Mouse (Mus musculus) heart, postnatal 0 days (tissue): Measurements from ENCODE around the gene Vtn. TPM values are rescaled to one million over a fixed set of nuclear protein-coding genes. Genes with fewer than 3 reads are reported as not detected.
A peak's percentile ranks its signal among the peaks of the same experiment; 100 is the strongest.

Experiments used
- ATAC-seq: fragments of 200-750 bp; cut with Nextera tagmentation; 2 replicates; pipeline ENCODE4 v1.8.0; 2017; ENCODE audit warnings: low read depth, moderate number of reproducible peaks, moderate library complexity; ENCODE audit not compliant: insufficient read depth
- DNase-seq: peaks from one replicate; pipeline ENCODE4 v3.0.0-alpha.2; 2016; ENCODE audit warnings: low spot score
- H3K27ac ChIP-seq: fragments of 300-500 bp; sonication (generic); 2 replicates; pipeline ENCODE4 v1.5.1; 2014; ENCODE audit warnings: low read depth, mild to moderate bottlenecking
- H3K27me3 ChIP-seq: fragments of 300-500 bp; sonication (generic); 2 replicates; pipeline ENCODE4 v1.6.1; 2014; ENCODE audit warnings: low read length, mixed read lengths; ENCODE audit not compliant: control insufficient read depth, insufficient read depth
- H3K36me3 ChIP-seq: fragments of 300-500 bp; sonication (generic); replicated peaks from 2 replicates; pipeline ENCODE4 v1.6.1; 2014; ENCODE audit warnings: low read length, mixed read lengths; ENCODE audit not compliant: control insufficient read depth, insufficient read depth
- H3K4me1 ChIP-seq: fragments of 300-500 bp; sonication (generic); 2 replicates; pipeline ENCODE4 v1.6.1; 2014; ENCODE audit warnings: antibody characterized with exemption; ENCODE audit not compliant: control insufficient read depth, insufficient read depth
- H3K4me2 ChIP-seq: fragments of 300-500 bp; sonication (generic); 2 replicates; pipeline ENCODE4 v1.6.1; 2014; ENCODE audit warnings: low read depth, mild to moderate bottlenecking, low read length, moderate library complexity
- H3K4me3 ChIP-seq: fragments of 300-500 bp; sonication (generic); 2 replicates; pipeline ENCODE4 v1.5.1; 2014; ENCODE audit warnings: low read depth, low read length
- H3K9ac ChIP-seq: fragments of 300-500 bp; sonication (generic); replicated peaks from 2 replicates; pipeline ENCODE4 v1.6.1; 2014; ENCODE audit warnings: low read depth, low read length, mixed read lengths
- H3K9me3 ChIP-seq: fragments of 300-500 bp; sonication (generic); replicated peaks from 2 replicates; pipeline ENCODE4 v1.6.1; 2016; ENCODE audit warnings: low read length; ENCODE audit not compliant: control insufficient read depth
- CTCF ChIP-seq: IDR thresholded peaks from 2 replicates; pipeline ENCODE4 v1.5.1; 2016; ENCODE audit warnings: antibody characterized with exemption, control low read depth, low read depth
- EP300 ChIP-seq: IDR thresholded peaks from 2 replicates; pipeline ENCODE4 v1.6.1; 2016; ENCODE audit warnings: antibody characterized with exemption, low read depth
- WGBS: fragments of 180-500 bp; shearing (Covaris S2); extraction: QIAGEN DNeasy Blood & Tissue Kit; methylation state at CpG from one replicate; pipeline ENCODE4 v1.1.7; 2014; 5-methylcytosine and 5-hydroxymethylcytosine counted together
- polyA plus RNA-seq: library from polyadenylated mRNA; unstranded; fragments of >200 nt; fragmentation: Nextera tagmentation; extraction: Ambion mirVana; gene quantifications from 2 replicates; pipeline ENCODE4 v1.2.1, GENCODE M21; 2015
- total RNA-seq: library from RNA; depleted of rRNA; stranded (reverse); fragments of >200 nt; gene quantifications from 2 replicates; pipeline ENCODE4 v1.2.3, GENCODE M21; 2014; ENCODE audit warnings: low replicate concordance

Gene Vtn
- total and polyA plus RNA-seq, 2 experiments from 2014 or later: 0.73 to 2.7 TPM

DNA sequence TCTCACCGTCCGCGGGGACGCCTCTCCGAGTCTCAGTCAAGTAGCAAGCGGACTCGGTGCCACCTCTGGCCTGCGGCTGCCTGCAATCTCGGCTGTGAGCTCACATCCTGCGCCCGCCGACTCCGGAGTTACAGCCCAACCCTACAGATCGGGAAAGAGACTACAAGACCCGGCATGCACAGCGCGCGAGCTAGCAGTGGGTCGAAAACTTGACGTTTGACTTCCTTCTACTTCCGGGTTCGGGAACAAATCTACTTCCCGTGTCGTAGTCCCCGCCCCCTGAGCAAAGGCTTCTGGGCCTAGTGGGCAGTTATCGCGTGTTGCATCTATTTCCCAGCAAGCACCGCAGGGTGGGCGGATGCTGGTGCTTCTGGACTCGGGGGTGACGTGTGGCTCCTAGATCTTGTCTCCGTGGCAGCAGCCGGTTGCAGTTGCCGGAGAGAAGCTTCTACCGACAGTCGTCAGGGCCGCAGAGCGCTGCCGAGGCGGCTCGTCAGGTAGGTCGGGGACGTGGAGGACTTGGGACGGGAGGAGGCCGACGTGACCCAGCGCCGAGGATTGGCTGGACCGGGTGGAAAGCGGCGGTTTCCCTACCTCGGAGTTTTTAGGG is 37.3 kb downstream of the Vtn start, which contains the start of the genes Tnfaip1 and Ift20:
Tnfaip1 (minus strand) TSS at position 253 of the 610 bp plus-strand sequence.
Ift20 (plus strand) TSS at position 282 of the 610 bp plus-strand sequence.
- Histone ChIP-seq H3K4me1 (peaks cover 24% of the 10 kb centered on the region), H3K9ac (peak within 1 kb of the TSS; percentile 76), H3K36me3 (peaks cover 34% of the 10 kb centered on the region), H3K27me3 (no peaks in the 10 kb centered on the region), H3K4me3 (peak within 1 kb of the TSS; percentile 82), H3K27ac (peak within 1 kb of the TSS; percentile 92), H3K9me3 (no peaks in the 10 kb centered on the region), H3K4me2 (peak within 1 kb of the TSS; percentile 83)
- DNase-seq (peak; percentile 100), ATAC-seq (peak; percentile 96)
- TF ChIP-seq EP300 (0 out of 2 replicates have a peak, but pooled peaks have one; percentile 52), CTCF (no peak)
- WGBS: under 1% methylated on average over 52 of the region's 52 CpGs

DNA sequence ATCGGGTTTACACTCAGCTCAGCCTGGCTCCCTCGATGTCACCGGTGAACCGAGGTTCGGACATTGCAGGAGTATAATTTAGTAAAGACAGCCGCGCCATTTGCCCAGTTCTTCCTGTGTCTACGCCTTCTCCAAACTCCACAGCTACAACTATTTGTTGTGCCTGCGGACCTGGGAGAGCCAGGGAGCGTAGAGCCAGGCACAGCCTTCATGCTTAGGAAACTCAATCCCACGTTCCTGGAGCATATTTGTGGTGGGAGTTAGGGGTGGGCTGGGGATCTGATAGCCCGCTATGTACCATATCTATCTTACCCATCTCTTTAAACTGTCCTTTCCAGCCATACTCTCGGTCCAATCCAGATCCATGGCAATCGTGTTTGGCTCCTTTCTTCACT is 37.8 kb downstream of the Vtn start:
- WGBS: 1% methylated on average over 14 of the region's 14 CpGs
- Histone ChIP-seq H3K27me3 (no peaks in the 10 kb centered on the region), H3K9ac (peak overlapping the region; percentile 76), H3K27ac (peak overlapping the region; percentile 92), H3K4me1 (peaks cover 24% of the 10 kb centered on the region), H3K4me2 (peak overlapping the region; percentile 78), H3K4me3 (peak overlapping the region; percentile 82), H3K9me3 (no peaks in the 10 kb centered on the region), H3K36me3 (peaks cover 37% of the 10 kb centered on the region)
- TF ChIP-seq EP300 (no peak), CTCF (no peak)
- no peak for ATAC-seq
- no peak for DNase-seq

DNA sequence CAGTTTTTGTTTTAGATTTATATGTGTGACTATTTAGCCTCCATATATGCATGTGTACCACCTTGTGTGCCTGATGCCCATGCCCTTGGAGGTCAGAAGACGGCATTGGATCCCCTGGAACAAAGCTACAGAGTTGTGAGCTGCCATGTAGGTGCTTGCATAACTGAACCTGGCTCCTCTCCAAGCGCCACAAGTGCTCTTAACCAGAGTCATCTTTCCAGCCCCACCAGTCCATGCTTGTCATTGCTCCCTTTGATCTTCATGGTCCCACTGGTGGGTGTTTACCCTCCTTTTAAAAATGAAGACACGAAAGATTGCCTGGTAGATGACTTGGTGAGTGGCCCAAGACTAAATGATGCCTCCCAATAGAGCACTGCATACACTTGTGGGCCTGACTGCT is 41.5 kb downstream of the Vtn start:
- Histone ChIP-seq H3K9me3 (no peaks in the 10 kb centered on the region), H3K4me1 (peaks cover 15% of the 10 kb centered on the region; the same call in 1 of the 2 replicates), H3K27ac (no peak overlapping the region), H3K9ac (no peak overlapping the region), H3K36me3 (peaks cover 52% of the 10 kb centered on the region), H3K4me3 (no peak overlapping the region), H3K27me3 (no peaks in the 10 kb centered on the region), H3K4me2 (no peak overlapping the region)
- ATAC-seq: no peak
- TF ChIP-seq CTCF (no peak), EP300 (no peak)
- WGBS: 79% methylated on average over 3 of the region's 3 CpGs
- no peak for DNase-seq

DNA sequence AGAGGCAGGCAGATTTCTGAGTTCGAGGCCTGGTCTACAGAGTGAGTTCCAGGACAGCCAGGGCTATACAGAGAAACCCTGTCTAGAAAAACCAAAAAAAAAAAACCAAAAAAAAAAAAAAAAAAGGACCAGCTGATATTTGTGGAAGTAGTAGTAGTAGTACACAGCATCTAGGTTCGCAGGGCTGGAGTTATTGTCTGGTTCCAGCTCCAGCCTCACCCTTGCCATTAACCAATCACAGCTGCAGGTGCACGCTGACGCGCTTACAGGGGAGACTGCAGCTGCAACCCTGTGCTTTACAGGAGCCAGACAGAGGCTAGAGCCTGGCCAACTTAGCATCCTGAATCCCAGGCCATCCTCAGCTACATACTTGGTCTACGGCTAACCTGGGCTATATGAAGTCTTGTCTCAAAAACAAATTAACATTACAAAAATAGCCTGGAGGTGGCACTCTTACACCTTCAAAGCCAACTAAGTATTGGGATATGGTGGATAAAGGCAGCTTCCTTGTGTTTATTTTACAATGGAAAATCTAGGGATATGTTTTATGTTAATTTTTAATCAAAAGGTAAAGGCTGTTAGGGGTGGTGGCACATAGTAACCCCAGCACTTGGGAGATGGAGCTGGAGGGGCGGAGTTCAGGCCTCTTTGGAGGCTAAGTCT is 45.7 kb downstream of the Vtn start:
- ATAC-seq (no peak), DNase-seq (no peak)
- 89% methylated on average over 7 of the region's 7 CpGs for WGBS
- H3K36me3 ChIP-seq: peaks cover 39% of the 10 kb centered on the region
- H3K4me1 ChIP-seq: peaks cover 2% of the 10 kb centered on the region; the same call in 1 of the 2 replicates
- no peak overlapping the region for H3K4me3 ChIP-seq
- H3K4me2 ChIP-seq: no peak overlapping the region
- no peaks in the 10 kb centered on the region for H3K27me3 ChIP-seq
- no peak overlapping the region for H3K9ac ChIP-seq
- TF ChIP-seq CTCF: peak; percentile 26
- no peak for TF ChIP-seq EP300
- no peak overlapping the region for H3K27ac ChIP-seq
- no peaks in the 10 kb centered on the region for H3K9me3 ChIP-seq

DNA sequence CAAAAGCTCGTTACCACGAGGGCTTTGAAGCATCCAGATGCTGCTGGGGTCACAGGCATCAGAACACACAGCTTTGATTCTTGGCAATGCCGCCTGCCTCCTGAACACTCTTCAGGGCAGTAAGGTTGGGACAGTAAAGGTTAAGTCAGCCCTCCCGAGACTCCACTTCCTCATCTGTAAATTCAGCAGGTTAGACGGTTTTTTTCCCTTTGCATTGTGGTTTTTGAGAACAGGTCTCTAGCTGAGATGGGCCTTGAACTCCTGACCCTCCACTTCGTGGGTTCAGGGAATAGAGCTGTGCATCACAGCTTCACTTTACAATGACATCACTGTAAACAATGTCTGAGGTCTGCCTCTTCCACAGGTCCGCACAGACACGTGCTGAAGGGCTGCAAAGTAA is 46.3 kb downstream of the Vtn start:
- Histone ChIP-seq H3K4me1 (peaks cover 8% of the 10 kb centered on the region), H3K4me3 (no peak overlapping the region), H3K4me2 (no peak overlapping the region), H3K36me3 (peaks cover 33% of the 10 kb centered on the region), H3K9me3 (no peaks in the 10 kb centered on the region), H3K27ac (no peak overlapping the region), H3K27me3 (no peaks in the 10 kb centered on the region), H3K9ac (no peak overlapping the region)
- WGBS: 62% methylated on average over 8 of the region's 8 CpGs
- ATAC-seq (no peak), DNase-seq (no peak)
- TF ChIP-seq EP300 (no peak), CTCF (no peak)
